Mouse (Mus musculus) cerebellum, postnatal 10 days (tissue): ENCODE measurements at regions not wholly inside any gene's neighbourhood (a gene's known extent, or its start where the extent isn't known, plus 50 kb on each side); places are given as distances from the start of the nearest gene placed in this dataset.

ENCODE experiments used
- DNase-seq, 2 experiments: peaks; one replicate each; pipeline ENCODE4 v3.0.0; 2021; ENCODE audit warnings: mixed read lengths in 2 of 2

DNA sequence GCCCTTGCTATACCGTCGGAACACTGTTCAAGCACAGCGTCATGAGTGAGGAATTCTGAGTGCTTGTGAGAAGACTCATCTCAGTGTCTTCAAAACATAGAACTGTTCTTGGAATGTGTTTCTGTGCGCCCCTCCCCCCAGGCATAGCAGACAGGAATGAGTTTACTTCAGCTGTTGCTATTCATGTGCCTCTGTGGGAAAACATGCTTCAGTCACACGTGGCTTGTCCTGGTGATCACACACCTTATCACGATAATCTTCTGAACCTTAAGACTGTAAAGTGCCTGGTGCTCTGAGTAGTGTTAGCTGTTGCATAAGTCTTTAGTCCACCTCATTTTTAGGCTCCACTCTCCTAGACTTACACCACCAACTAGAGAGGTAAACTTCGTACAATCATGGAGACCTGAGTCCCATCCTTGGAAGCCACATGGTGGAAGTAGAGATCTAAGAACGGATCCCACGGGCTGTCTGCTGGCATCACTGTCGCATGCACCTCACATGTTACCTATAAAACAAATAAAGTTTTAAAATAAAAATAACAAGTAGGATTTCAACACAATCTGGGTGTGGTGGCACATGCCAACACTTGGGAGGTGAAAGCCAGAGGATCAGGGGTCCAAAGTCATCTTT lies 1143.8 kb downstream of the 4930447A16Rik start:
- DNase-seq: no peak

DNA sequence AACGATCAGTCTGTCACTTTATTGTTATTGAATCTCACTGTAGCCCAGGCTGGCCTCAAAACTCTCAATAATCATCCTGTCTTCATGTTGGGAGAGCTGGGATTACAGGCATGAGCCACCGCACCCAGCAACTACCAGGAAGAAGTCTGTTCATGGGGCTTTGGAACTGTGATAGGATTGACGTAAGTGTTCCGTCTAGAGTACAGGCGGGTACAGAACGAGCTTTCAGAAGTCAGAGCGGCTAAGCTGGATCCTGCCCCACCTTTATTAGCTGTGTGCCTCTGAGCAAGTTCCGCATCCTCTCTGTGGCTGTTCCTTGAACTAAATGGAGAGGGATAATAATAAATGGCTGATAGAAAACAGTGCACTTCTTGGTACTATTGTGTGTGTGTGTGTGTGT lies 1144.8 kb downstream of the 4930447A16Rik start:
- no peak for DNase-seq

DNA sequence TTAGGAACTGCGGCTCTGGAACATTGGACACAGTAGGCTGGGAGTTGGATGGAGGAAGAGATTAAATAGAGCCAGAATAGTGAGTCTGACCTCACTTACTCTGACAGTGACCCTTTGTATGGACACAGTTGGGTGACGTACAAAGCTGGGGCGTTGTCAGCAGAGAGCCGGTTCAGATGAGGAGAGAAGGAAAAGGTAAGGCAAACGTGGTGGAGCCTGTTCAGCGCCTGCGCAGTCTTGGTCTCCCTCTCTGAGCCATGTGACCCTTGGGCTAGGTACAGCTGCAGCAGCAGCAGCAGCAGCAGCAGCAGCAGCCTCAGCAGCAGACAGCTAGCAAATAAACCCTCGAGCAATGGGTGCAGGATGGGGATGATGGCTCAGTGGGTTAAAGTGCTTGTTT lies 1145.4 kb downstream of the 4930447A16Rik start:
- DNase-seq: no peak

- DNase-seq: no peak
Measured at GRCm38 (mm10) chr15:38572652-38573051, 1147.3 kb downstream of the 4930447A16Rik start.

DNA sequence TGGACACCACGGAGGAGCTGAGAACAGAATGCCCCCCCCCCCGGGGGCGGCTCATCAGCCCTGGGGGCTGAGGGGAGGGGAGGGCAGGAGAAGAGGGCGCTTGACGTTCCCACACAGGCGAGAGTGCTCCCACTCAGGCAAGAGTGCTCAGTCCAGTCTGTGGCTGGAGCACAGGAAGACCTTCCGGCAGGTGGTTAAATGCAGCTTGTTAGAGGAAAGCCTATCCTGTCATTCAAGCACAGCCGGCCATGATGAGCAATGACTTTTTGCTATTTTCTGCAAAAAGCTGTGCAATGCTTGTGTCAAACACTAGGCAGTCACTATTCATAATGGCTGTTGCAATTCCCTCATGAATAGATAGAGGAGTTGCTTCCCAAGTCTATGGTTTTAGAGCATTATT lies 1149.1 kb downstream of the 4930447A16Rik start:
- DNase-seq: no peak

DNA sequence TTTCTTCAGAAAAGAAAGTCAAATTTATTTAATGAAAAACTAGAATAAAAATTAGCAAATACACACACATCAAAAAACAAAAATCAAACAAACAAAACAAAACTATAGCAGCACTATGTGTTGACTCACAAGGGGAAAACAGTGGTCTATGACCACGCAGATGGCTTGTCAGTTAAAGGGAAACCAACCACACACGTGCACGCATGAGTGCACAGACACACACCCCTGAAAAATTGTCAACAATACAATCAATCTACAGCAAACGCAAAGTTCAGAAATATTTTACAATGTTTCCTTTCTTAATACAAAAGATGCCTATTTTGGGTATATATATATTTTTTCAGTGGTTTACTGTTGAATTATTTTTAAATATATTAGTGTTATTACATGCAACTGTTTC lies 1149.9 kb downstream of the 4930447A16Rik start:
- no peak for DNase-seq

- no peak for DNase-seq
Measured at GRCm38 (mm10) chr15:38577691-38578090, 1152.3 kb downstream of the 4930447A16Rik start.

- no peak for DNase-seq
Measured at GRCm38 (mm10) chr15:38579481-38579880, 1154.1 kb downstream of the 4930447A16Rik start.

DNA sequence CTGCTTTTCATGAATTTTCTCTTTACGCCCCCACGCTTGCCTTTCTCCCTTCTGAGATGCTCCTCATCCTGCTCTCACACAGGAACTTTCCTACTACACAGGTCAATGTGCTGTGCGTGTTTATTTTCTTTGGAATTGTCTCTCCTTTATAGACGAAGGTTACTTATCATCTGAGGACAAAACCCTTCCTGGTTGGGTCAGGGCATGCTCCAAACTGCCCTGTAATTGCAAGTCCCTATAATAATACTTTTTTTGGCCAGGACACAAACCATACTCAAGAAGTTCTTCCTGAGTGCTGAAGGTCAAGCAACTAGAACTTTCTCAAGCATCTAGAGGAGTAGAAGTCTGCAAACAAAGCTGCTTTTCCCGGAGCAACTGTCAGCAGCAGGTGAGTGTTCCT lies 1158.1 kb downstream of the 4930447A16Rik start:
- DNase-seq: no peak

DNA sequence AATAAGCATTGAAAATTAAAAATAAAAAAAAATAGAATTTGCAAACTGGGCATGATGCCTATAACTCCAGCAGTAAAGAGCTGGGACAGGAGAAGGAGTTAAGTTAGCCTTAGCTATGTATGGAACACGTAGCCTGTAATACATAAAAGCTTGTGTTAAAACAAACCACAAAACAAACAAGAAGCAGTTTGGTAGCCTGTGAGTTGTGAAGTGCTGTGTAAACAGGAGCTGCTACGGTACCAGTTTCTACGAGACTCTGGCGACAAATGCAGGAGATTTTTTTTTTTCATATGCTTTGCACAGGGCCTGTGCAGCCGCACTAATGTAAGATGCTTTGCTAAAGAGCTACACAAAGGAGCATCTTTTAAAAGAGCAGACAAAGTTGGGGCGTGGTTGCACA lies 1159.1 kb downstream of the 4930447A16Rik start:
- DNase-seq: no peak

- peak in 1 of 2 experiments; percentile 42 for DNase-seq
Measured at GRCm38 (mm10) chr15:38585610-38586009, 1160.3 kb downstream of the 4930447A16Rik start.

GRCm38 (mm10) chr15:38586594-38586993 lies 1161.2 kb downstream of the 4930447A16Rik start:
- no peak for DNase-seq

DNA sequence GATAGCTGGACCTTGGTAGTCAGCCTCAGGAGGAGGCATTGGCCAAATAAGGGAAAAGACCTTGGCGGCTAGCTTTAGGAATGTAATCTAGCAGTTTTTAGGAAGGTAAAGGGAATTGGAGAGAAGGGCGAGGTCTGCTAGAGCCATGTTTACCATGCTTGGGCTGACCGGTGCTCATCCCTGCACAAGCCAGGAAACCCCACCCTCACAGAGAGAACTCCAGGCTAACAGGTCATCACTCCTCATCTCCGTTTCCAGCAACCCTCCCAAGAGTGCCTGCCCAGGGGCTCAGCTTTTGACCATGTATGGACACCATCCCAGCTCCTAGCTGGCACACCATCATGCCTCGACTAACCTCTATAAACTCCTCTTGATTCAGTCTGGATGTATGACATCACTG lies 1162.9 kb downstream of the 4930447A16Rik start:
- DNase-seq: no peak

- DNase-seq: no peak
Measured at GRCm38 (mm10) chr15:38589010-38589409, 1163.7 kb downstream of the 4930447A16Rik start.

DNA sequence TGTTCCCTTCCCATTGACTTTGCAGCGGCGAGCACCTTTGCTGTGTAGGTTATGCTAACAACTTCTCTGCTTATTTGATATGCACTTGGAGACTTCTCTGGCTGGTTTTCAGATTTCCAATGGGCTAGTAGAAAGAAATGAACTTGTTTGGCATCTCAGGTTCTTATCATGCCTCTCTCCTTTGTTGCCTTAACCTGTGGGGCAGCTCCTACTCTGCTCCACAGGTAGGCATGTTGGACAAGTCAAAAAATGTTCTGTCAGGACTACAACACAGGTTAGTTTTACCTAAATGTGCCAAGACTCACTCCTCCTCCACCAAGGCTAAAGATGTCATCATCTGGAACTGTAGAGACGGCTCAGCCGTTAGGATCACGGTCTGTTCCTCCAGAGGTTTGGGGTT lies 1164.3 kb downstream of the 4930447A16Rik start:
- DNase-seq: no peak

DNA sequence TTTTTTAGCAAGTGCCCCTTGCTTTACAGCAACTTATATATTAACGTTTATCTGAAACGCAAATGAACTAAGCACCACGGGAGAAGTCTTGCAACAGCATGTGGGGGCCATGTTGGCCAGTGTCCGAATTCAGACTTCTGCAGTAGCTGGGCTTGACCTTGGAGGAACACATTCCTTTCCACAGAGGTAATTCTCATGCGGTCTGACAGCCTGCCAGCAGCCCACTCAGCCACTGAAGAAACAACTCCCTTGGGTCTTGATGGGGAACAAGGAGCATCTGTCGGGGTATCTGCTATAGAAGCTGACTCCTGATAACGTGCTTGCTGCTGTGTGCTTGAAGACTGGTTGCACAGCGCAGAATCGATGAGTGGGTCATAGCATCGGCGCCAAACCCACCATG lies 1168.7 kb downstream of the 4930447A16Rik start:
- peak; percentile 38 to 44 for DNase-seq

DNA sequence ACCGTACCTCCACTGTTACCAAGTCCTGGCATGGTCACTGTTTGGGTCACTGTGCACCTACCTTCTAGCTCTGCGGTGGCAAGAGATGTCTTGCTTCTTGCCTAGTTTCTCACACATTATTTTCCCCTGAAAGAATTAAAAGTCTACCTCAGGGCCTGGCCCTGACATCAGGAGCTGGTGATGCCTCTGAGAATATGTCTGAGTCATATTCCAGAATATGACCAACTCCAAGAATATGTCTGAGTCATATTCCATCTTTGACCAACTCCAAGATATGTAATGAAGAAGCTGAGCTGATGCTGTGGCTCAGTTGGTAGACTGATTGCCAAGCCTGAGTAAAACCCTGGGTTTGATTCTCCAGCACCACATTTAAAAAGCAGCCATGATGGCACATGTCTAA lies 1169.4 kb downstream of the 4930447A16Rik start:
- no peak for DNase-seq

- DNase-seq: no peak
Measured at GRCm38 (mm10) chr15:38595820-38596219, 1170.5 kb downstream of the 4930447A16Rik start.

- DNase-seq: no peak
Measured at GRCm38 (mm10) chr15:38597458-38597857, 1172.1 kb downstream of the 4930447A16Rik start.

GRCm38 (mm10) chr15:38601436-38601835 lies 1176.1 kb downstream of the 4930447A16Rik start:
- DNase-seq: no peak

DNA sequence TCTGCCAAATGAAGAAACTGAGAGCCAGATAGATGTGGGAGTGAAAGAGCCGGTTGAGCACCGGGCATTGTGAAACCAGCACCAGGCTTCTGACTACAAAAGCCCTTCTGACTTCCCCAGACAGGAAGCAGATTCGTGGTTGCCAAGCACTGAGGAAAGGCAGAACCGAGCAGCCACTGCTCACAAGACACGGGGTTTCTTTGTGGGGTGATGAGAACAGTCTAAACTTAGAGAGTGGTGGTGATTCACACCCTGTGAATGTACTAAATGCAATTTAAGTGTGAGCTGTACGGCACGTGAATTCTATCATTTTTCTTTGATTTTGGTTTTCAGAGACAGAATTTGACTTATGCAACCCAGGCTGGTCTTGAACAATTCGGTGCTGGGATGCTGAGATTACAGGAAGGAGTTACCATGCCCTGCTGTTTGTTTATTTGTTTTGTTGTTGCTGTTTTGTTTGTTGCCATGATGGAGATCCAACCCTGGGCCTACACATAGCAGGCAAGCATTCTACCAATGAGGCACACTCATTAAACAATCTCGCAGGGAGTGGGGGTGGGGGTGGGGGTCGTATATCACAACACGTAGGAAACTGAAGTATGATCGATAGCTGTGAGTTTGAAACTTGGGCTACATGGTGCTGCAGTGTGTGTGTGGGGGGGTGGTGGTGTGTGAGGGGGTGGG lies 1177.0 kb downstream of the 4930447A16Rik start:
- DNase-seq: peak in 1 of 2 experiments; percentile 31

DNA sequence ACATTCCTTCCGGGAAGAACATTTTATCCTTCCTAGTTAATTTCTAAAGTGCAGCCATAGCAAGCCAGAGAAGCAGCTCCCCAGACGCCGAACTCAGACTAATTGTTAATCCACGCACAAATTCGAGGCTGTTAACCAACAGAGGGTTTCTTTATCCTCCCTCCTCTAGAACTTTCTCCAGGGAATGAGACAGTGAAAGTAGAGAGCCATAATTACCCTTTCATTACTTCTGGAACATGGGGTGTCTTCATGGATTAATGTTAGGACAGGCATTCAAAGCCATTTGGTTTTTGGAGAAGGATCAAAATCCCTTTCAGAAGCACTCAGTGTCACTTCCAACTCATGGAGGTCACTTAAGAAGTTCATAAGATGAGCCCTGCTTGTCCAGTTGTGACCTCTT lies 1178.6 kb downstream of the 4930447A16Rik start:
- no peak for DNase-seq

DNA sequence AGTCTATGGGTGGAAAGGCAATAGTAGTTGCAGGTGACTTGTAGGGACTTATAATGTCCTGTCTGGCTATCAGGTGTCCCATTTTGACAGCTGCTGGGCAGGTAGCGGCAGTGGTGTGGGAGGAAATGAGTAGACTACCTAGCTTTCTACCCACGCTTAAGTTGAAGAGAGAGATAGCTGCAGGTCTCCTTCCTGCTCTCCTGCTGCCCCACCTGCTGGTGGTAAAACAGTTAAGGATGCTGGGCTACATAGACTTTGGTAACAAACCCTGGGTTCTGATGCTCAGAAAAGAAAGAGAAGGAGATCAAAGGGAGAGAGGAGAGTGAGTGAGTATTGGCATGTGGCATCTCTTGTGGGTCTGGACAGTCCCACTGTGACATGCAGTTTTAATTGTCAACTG lies 1182.0 kb downstream of the 4930447A16Rik start:
- peak in 1 of 2 experiments; percentile 33 for DNase-seq

DNA sequence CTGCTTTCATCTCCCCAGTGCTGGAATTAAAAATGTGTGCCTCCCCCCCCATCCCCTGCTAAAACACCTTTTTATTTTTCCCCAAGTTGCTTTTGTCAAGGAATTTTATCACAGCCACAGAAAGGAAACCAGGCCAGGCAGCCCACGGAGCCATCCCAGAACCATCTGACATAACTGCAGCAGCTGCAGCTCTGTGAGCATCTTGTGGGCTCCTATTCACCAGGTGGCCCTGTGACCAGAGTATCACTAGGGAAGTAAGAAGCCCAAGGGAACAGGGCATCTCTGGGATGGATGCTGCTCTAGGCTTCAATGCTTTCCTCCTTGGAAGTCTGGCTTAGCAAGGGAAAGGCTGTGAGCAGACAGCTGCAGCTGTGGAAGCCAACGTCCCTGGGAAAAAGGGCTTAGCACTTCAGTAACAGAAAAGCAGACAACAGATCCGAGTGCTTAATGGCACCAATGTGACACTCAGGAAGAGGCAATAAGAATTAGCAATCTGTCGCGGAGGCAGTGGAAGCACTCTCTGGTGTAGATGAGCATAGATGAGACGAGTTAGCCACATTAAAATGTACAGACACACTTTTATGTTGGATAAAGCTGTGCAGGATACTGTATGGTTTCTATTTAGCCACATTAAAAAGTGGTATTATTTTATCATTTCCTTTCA lies 1183.0 kb downstream of the 4930447A16Rik start:
- no peak for DNase-seq
